Mouse (Mus musculus) embryonic facial prominence, embryonic 11.5 days (tissue): Measurements from ENCODE around the gene Serbp1. TPM values are rescaled to one million over a fixed set of nuclear protein-coding genes. Genes with fewer than 3 reads are reported as not detected.

ENCODE experiments used
- ATAC-seq: fragments of 200-750 bp; cut with Nextera tagmentation; replicated peaks from 2 replicates; pipeline ENCODE4 v1.8.0; 2017; ENCODE audit warnings: low read depth; ENCODE audit not compliant: insufficient number of reproducible peaks, low FRiP score, low TSS enrichment
- DNase-seq: peaks from one replicate; pipeline ENCODE4 v3.0.0-alpha.2; 2015; ENCODE audit warnings: low spot score
- H3K27ac ChIP-seq: fragments of 300-500 bp; sonication (generic); replicated peaks from 2 replicates; pipeline ENCODE4 v1.5.1; 2014; ENCODE audit warnings: mild to moderate bottlenecking, low read depth, low read length, control low read depth
- H3K27me3 ChIP-seq: fragments of 300-500 bp; sonication (generic); 2 replicates; pipeline ENCODE4 v1.6.1; 2014; ENCODE audit warnings: mild to moderate bottlenecking, low read length, moderate library complexity, mixed read lengths; ENCODE audit not compliant: control insufficient read depth, insufficient read depth
- H3K36me3 ChIP-seq: fragments of 300-500 bp; sonication (generic); replicated peaks from 2 replicates; pipeline ENCODE4 v1.6.1; 2014; ENCODE audit warnings: low read depth, mild to moderate bottlenecking, low read length, moderate library complexity, mixed read lengths; ENCODE audit not compliant: control insufficient read depth, insufficient read depth
- H3K4me1 ChIP-seq: fragments of 300-500 bp; sonication (generic); 2 replicates; pipeline ENCODE4 v1.6.1; 2014; ENCODE audit warnings: low read length, mixed read lengths; ENCODE audit not compliant: control insufficient read depth, insufficient read depth
- H3K4me2 ChIP-seq: fragments of 300-500 bp; sonication (generic); 2 replicates; pipeline ENCODE4 v1.6.1; 2014; ENCODE audit warnings: low read depth, mild to moderate bottlenecking, control low read depth, low read length, moderate library complexity
- H3K4me3 ChIP-seq: fragments of 300-500 bp; sonication (generic); 2 replicates; pipeline ENCODE4 v1.5.1; 2014; ENCODE audit warnings: low read depth, low read length, control low read depth
- H3K9ac ChIP-seq: fragments of 300-500 bp; sonication (generic); replicated peaks from 2 replicates; pipeline ENCODE4 v1.6.1; 2014; ENCODE audit warnings: mild to moderate bottlenecking, control low read depth, low read length
- H3K9me3 ChIP-seq: fragments of 300-500 bp; sonication (generic); replicated peaks from 2 replicates; pipeline ENCODE4 v1.6.1; 2016; ENCODE audit warnings: mild to moderate bottlenecking, low read length, inconsistent platforms, mixed read lengths; ENCODE audit not compliant: control insufficient read depth
- polyA plus RNA-seq: library from polyadenylated mRNA; unstranded; fragments of >200 nt; fragmentation: Nextera tagmentation; extraction: Ambion mirVana; gene quantifications from 2 replicates; pipeline ENCODE4 v1.2.1, GENCODE M21; 2014

Serbp1 gene
- polyA plus RNA-seq, 1 experiment from 2014 or later: 669 TPM

DNA sequence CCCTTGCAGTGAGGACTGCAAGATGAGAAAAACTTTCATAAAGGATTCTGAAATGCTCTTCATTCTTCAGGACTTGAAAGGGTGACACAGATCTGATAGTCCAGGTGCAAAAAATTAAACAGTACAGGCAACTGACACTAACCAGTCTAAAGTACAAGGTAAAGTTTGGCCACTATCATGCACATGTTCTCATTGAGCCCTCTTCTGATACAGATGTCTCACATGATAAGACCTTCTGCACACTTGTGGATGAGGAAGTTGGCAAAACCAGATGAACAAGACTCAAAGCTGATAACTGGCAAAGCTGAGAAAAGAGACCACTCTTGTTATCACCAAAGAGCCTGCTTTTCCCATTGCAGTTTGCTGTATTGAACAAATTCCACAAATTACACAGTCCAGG lies 100.0 kb downstream of the Serbp1 start:
- Histone ChIP-seq H3K4me2 (no peak overlapping the region), H3K27ac (no peak overlapping the region), H3K36me3 (no peaks in the 10 kb centered on the region), H3K9ac (no peak overlapping the region), H3K4me3 (no peak overlapping the region), H3K4me1 (no peaks in the 10 kb centered on the region), H3K9me3 (no peaks in the 10 kb centered on the region), H3K27me3 (no peaks in the 10 kb centered on the region)
- ATAC-seq (no peak), DNase-seq (no peak)

DNA sequence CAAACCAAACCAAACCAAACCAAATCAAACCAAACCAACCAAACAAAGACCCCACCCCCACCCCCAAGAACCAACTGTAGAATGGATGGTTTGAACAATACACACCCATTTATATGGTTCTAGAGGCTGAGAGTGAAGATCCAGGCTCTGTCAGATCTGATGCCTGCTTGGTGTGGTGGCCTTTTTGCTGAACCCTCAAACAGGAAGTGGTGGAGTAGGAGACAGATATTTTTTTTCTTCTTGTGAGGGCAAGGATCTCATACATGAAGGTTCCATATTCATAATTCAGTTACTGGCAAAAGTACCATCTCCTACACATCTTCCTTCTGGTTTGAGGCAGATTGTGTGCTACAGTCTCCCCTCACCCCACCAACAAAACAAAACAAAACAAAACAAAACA lies 101.5 kb downstream of the Serbp1 start:
- no peak for DNase-seq

More for the DNA sequence above, 101.5 kb downstream of the Serbp1 start:
- Histone ChIP-seq H3K9me3 (no peaks in the 10 kb centered on the region), H3K27me3 (no peaks in the 10 kb centered on the region), H3K27ac (no peak overlapping the region), H3K4me1 (no peaks in the 10 kb centered on the region), H3K4me2 (no peak overlapping the region), H3K36me3 (no peaks in the 10 kb centered on the region), H3K9ac (no peak overlapping the region), H3K4me3 (no peak overlapping the region)
- no peak for ATAC-seq

Other genes with a start within 250 kb of the Serbp1 start
- 17.7 and 19.9 TPM in 2 replicates for gene Gadd45a, start 200.7 kb upstream of the Serbp1 start, polyA plus RNA-seq
- gene Il12rb2, start 138.0 kb downstream of the Serbp1 start, polyA plus RNA-seq: 0.08 and 0.10 TPM in 2 replicates